Mouse (Mus musculus) ES-Bruce4 (cell line): ENCODE results near the gene Entpd2.

ENCODE experiments used
- CTCF ChIP-seq: IDR thresholded peaks from one replicate; pipeline ENCODE4 v1.8.1; 2011; ENCODE audit warnings: low read depth, low read length
- POLR2A ChIP-seq: IDR thresholded peaks from one replicate; pipeline ENCODE4 v1.8.1; 2011; ENCODE audit warnings: low read length; ENCODE audit not compliant: insufficient read depth

- TF ChIP-seq POLR2A = peak; percentile 91
- TF ChIP-seq CTCF = no peak
Measured at GRCm38 (mm10) chr2:25365091-25365761, 30.4 kb upstream of the Entpd2 start, which contains the start of gene Uap1l1.
